Mouse (Mus musculus) retina, embryonic 14.5 days (tissue): ENCODE measurements around the gene Itsn1.

ENCODE experiments used
- DNase-seq: peaks from one replicate; pipeline ENCODE4 v3.0.0-alpha.2; 2015; ENCODE audit warnings: low spot score

Itsn1 gene

DNA sequence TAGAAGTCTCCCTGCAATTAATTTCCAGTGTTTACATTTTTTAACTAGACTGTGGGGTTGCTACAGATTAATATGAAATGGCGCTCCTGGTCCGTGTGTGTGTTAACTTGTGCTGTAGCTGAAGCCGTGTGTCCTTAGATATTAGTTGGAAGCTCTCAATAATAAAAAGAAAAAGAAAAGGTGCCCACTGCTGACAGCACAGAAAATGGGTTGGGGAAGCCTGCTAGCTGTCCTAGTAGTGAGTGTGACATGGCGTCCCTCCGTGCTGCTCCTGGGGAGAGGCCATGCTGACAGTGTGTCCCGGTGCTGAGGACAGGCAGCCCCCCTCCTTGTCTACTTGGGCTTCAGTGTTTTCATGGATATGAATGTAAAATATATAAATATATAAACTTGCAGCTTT lies 142.1 kb downstream of the Itsn1 start:
- no peak for DNase-seq

- DNase-seq, result no peak
Measured at GRCm38 (mm10) chr16:91873695-91874094, 144.6 kb downstream of the Itsn1 start.

DNA sequence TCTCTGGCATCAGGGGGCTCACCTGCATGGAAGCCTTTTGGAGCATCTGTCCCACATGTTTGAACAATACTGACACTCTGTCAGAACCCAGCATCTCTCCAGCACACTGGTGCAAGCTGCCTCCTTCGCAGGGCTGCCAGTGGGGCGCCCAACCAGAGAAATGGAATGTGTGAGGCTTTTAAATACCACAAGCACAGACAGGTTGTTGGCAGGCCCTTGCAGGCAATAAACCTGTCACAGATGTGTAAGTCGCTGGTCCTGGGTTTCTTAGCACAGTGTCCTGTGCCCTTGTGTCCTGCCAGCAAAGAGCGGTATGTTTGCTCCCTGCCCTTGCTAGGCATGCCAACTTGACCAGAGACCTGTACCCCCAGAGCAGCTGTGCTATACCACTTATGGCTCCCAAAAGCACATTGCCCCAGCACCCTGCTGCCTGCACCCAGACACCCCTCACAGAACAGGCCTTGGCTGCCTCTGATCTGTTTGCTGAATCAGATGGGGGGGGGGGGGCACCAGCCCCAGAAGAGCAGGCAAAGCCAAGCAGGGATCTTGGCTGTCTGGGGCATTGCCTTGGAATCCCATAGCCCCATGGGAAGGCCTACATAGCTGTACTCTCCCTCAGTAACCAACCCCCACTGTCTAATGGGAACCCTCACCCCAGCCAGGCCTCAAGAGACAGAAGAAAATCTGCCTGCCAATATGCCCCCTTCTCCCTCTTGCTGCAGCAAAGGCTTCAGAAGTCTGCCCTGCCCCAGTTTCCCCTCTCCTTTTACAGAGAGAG lies 146.7 kb downstream of the Itsn1 start:
- DNase-seq, result no peak

DNA sequence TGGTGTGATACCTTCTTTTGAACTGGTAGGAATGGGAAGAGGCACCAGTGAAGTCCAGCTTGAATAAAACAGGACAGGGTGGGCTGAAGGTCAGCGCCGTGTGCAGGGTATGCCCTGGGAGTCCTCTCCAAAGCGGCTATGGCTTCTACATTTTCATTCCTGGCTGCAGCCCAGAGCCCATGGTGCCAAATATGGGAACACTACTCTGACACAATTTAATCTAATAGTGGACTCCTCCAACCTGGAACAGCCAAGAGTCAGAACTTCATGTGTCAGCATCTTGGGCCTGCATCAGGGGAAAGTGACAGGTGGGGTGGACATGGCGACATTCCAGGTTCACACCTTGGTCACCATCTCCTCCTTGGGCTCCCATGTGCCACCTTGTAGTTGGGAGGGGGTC lies 147.4 kb downstream of the Itsn1 start:
- no peak for DNase-seq

GRCm38 (mm10) chr16:91879101-91879500 lies 150.0 kb downstream of the Itsn1 start:
- no peak for DNase-seq

GRCm38 (mm10) chr16:91880869-91881767 lies 152.0 kb downstream of the Itsn1 start:
- DNase-seq, result no peak

DNA sequence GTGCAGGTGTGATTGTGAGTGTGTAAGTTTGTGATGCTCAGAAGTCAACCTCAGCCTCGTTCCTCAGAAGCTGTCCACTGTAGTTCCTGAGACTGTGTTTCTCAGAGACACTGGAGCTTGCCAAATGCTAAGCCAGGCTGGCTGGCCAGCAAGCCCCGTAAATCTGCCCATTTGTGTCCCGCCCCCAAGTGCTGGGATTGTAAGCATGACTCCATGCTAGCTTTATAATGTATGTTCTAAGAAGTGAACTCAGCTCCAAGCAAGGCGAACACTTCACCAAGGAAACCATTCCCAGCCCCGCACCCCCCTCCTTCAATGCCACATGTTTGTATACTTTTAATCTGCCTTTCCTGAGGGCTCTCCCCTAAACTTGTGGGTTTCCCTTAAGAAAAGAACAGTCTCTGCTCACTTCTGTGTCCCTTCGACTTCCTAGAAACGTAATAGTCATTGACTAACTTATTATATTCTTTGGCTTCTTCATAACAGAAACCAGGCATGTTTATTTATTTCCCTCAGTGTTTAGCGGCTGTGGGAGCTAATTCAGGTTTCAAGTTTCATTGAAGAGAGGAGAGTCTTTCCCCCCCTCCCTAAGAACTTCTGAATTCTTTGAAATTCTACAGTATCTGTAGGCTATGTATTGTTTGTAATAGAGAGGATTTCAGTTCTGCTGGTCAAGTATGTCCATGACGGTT lies 153.2 kb downstream of the Itsn1 start:
- DNase-seq, result no peak

DNA sequence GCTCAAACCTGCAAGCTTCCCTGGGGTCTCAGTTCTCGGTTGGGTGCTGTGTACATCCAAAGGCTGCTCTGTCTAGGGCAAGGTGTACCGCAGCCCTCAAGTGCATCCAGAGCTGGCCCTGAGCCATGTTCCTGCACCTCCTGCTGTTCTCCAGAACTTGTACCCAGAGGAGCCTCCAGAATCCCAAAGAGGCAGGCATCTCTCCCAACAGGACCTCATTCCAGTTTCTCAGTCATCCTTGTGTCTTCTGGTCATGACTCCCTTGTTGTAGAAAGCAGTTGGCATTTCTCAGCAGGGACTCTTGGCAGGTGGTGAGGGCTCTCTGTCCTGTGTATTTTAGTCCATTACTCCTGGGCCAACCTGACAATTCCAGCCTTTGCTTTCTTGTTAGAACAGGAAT lies 154.6 kb downstream of the Itsn1 start:
- no peak for DNase-seq

DNA sequence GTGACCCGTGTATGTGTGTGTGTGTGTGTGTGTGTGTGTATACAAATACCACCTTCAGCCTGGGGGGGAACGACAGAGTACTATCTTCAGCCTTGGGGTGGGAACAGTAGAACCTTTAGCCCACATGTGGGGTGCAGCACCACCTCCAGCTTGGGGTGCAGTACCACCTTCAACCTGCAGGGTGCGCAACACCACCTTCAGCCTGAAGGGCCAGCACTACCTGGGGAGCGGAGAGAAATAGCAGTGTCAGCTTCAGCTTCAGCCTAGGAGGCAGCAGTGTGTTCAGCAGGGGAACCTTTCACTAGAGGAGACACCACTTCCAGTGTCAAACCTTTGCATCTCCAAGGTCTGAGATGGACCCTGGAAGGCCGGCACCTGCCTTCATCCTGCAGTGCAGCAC lies 155.1 kb downstream of the Itsn1 start:
- DNase-seq, result peak; percentile 44

- peak; percentile 75 for DNase-seq
Measured at GRCm38 (mm10) chr16:91885389-91886122, 156.5 kb downstream of the Itsn1 start.

DNA sequence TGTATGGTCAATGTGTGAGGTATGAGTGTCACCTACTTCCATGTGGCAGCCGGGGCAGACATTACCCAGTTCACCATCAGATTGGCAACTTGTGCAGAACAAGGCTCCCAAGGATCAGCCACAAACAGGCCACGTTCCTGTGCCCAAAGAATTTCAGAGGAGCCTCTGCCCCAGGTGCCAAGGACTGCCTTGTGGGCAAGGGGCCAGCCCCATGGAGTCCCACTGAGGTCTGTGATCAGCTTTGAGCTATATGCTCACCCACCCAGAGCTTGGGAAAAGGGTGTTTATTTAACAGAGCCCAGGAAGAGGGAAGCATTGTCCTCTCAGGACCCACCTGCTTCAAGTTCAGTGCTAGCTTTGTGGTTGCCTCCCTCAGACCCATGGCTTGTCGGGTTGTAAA lies 159.3 kb downstream of the Itsn1 start:
- DNase-seq, result no peak

DNA sequence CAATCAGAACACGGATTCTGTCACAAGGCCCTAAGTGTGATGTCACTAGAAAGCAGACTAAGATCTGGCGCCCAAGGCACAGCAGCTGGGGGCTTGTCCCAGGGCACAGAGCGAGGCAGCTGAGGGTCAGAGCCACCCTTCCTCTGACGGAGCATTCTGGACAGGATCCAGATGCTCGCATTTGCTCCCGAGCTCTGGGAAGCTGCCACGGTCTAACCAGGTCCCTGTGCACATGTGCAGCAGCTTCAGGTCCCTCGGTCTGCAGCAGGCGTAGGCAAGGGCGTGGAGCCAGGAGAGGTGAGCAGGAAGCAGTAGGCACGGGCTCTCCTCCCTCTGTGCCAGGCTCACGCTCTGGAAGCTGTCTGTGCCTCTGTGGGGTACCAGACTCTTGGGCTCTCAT lies 160.8 kb downstream of the Itsn1 start:
- no peak for DNase-seq

DNA sequence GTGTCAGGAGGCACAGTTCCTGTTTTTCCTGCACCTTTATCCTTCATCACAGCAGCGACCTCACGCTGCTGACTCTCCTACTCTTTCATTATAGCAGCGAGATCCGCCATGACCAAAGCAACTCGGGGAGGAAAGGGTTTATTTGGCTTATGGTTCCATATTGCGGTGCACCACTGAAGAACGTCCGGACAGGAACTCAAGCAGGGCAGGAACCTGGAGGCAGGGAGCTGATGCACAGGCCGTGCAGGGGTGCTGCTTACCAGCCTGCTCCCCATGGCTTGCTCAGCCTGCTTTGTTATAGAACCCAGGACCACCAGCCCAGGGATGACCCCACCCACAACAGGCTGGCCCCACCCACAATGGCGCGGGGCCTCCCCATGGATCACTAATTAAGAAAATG lies 162.1 kb downstream of the Itsn1 start:
- no peak for DNase-seq

- DNase-seq, result no peak
Measured at GRCm38 (mm10) chr16:91896426-91896830, 167.3 kb downstream of the Itsn1 start.

DNA sequence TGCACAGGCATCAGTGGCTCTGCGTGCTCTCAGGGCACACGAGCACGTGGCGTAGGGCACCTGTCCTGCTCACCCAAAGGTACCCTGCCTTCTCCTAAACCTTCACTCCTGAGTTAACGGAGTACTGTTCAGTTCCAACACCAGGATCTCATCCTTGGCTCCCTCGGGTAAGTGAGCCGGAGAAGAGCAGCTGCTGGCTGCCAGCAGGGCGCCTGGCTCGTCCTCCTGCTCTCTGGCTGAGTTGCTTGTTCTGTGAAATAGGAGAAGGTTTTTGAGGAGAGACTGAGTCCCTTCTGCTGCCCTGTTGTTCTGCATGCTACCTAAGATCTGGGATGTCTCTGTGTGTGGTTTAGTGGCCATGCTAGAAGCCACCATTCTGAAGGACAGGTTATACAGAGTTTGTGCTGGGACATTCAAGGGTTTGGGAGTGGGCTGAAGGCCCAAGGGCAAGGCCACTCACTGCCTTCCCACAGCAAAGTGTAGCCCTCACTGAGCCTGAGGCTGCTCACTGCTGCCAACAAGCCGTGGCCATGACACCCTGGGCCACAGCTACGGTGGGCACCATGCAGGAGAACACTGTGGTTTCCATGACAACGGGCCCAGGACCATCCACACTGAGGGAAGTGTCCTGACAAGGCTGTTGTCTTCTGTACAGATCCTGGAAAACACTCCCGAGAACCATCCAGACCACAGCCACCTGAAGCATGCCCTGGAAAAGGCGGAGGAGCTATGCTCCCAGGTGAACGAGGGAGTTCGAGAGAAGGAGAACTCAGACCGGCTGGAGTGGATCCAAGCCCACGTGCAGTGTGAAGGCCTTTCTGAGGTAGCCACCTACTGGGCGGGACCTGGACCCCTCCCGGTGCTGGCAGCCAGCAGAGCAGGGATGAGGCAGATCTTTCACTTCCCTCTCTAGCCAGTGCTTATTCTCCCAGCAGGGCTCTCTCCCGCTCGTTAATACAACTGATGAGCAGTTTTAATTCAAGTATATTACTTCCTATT lies 170.1 kb downstream of the Itsn1 start:
- DNase-seq, result no peak

DNA sequence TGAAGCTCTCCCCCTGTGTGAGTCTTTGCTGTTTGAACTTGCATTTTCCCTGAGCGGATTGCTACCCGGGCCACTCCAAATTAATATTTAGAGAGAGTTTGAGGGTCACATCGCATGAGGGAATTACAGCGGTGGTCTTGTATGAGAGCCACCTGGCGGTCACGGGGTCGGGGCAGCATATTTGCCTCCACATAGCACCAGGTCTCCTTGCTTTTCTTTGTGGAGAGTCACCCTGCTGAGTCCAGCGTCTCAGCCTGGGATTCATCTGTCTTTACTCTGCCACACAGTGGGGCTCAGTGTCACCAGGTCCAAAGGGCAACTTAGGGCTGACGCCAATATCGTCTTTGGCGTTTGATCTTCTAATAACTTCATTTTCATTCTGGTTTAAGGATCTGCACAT lies 171.2 kb downstream of the Itsn1 start:
- DNase-seq, result peak; percentile 45

- no peak for DNase-seq
Measured at GRCm38 (mm10) chr16:91903801-91904506, 174.9 kb downstream of the Itsn1 start.

- no peak for DNase-seq
Measured at GRCm38 (mm10) chr16:91905127-91905860, 176.2 kb downstream of the Itsn1 start.

GRCm38 (mm10) chr16:91905987-91906386 lies 176.9 kb downstream of the Itsn1 start:
- DNase-seq, result no peak
